Mouse (Mus musculus) heart, postnatal 14 days (tissue): Measurements from ENCODE around the gene Gm3642. TPM values are rescaled to one million over a fixed set of nuclear protein-coding genes. Genes with fewer than 3 reads are reported as not detected.
"Not testable (repeated sequence)": the region's sequence is repeated elsewhere in the genome, so short reads cannot be mapped to it uniquely, and the experiment has no call there.

Source experiments
- DNase-seq, 2 experiments: peaks; one replicate each; pipeline ENCODE4 v3.0.0; 2021 to 2022
- intact Hi-C: fragments of 180-260 bp; cut with DNase I; formaldehyde crosslinking; loops from one replicate; pipeline ENCODE4 v1.15.1; 2025
- long read RNA-seq, 2 experiments: library from polyadenylated mRNA; stranded (forward); transcript quantifications; one replicate each; pipeline ENCODE4 v2.0.0; 2021
- total RNA-seq, 2 experiments: library from RNA; stranded (reverse); gene quantifications; 2 replicates each; pipeline ENCODE4 v1.2.3; 2021

Gene Gm3642
- not detected for total RNA-seq
- long read RNA-seq, experiment 1, result 0 reads
- long read RNA-seq, experiment 2, result 0 reads

DNA sequence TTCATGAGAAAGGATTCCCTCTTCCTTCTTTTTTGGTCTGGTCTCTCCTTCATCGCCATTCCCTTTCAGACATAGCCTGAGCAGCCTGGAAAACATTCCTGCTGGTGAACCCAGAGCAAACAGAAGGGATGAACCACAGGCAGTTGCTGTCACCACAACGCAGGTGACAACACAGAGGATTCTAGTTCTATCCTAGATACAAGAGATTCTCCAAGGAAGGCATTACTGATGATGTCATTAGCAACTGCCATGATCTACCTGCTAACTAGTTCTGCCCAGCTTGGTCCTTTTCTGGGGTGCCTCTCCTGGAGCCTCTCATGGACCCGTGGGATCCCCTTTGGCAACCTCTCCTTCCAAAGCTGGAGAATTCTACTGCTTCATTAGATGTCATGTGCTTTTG lies at the start of gene Gm3642:
Gene Gm3642, minus strand, starts transcription at position 101 of the 400 bp plus-strand sequence.
- intact Hi-C loops, result not testable (repeated sequence)

DNA sequence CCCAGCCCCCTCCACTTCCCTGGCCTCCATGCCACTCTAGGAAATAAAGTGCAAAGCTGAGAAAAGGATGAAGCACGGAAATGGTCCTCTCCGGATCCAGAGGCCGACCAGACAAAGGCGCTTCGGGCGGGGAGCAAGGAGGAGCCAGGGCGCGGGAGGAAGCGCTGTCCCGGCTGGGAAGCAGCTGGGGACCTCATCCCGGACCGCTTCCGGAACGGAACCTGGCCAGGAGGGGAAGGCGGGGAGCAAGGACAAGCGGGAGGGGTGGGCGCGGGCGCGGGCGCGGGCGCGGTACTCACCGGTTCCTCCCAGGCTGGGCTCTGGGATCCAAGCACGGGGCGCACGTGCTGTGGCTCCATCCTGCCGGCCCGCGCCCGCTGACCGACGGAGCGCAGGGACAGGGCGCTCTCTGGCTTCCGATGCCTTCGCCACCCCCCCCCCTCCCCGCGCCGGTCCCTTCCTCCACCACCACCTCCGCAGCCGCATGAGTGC lies 49.5 kb upstream of the Gm3642 start, which contains the start of gene Gm3667:
Gene Gm3667, minus strand, starts transcription at position 442 of the 492 bp plus-strand sequence.
- peak; percentile 14 to 16 for DNase-seq
- intact Hi-C loops, result not testable (repeated sequence)

More for the DNA sequence above, at the start of gene Gm3642:
- not testable (repeated sequence) for DNase-seq

- intact Hi-C loops, result not testable (repeated sequence)
Measured at GRCm38 (mm10) chr14:6888811-6889210, 48.7 kb upstream of the Gm3642 start.

DNA sequence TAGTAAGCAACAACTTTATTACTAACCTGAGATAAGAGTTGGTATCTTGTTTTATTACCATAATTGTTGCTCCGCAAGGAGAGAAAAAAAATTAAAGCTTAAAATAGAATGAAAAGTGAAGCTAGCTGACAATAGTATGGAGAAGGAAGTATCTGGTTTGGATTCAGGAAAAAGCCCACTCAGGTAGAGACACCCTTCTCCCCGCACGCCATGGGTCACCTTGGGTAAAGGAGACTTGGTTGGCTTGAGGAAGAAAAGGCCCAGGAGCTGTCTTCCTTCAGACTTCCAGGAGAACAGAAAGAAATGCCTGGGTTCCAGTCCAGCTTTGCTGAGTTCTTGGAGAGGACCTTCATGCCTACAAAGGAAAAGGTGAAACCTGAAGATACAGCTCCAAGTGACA lies 16.8 kb downstream of the Gm3642 start:
- DNase-seq, intact Hi-C loops: not testable (repeated sequence)

More at GRCm38 (mm10) chr14:6888811-6889210, 48.7 kb upstream of the Gm3642 start:
- DNase-seq, result peak; percentile 3 to 5

Other genes with a start within 250 kb of the Gm3642 start
- gene Gm3629, start 249.7 kb downstream of the Gm3642 start, total RNA-seq, result under 1 TPM; 0.41 to 0.80 TPM
- not detected for gene Gm3460, start 217.9 kb downstream of the Gm3642 start, total RNA-seq
- not detected for gene Gm10251, start 156.1 kb downstream of the Gm3642 start, total RNA-seq
- gene Gm8050, start 120.1 kb downstream of the Gm3642 start, total RNA-seq, result under 1 TPM in 1 of 2 experiments, not detected in 1; 0.26 TPM
- under 1 TPM in 1 of 2 experiments, not detected in 1; 0.78 TPM for gene Gm3636, start 98.0 kb downstream of the Gm3642 start, total RNA-seq
- gene Gm8362, start 65.9 kb downstream of the Gm3642 start, total RNA-seq, result under 1 TPM in 1 of 2 experiments, not detected in 1; 0.29 TPM
- under 1 TPM; 0.33 to 0.56 TPM for gene Gm3667, start 49.7 kb upstream of the Gm3642 start, total RNA-seq
- not detected for gene Gm6356, start 133.5 kb upstream of the Gm3642 start, total RNA-seq
- under 1 TPM; 0.24 to 0.33 TPM for gene Gm10406, start 187.1 kb upstream of the Gm3642 start, total RNA-seq
- gene Gm3685, start 204.7 kb upstream of the Gm3642 start, total RNA-seq, result not detected